Mouse (Mus musculus) neural tube, embryonic 11.5 days (tissue): ENCODE results near the gene Cirbp. TPM values are rescaled to one million over a fixed set of nuclear protein-coding genes. Genes with fewer than 3 reads are reported as not detected.

Source experiments
- ATAC-seq: fragments of 200-750 bp; cut with Nextera tagmentation; 2 replicates; pipeline ENCODE4 v1.8.0; 2017; ENCODE audit warnings: moderate number of reproducible peaks, mild to moderate bottlenecking, moderate TSS enrichment, moderate library complexity; ENCODE audit not compliant: insufficient read depth, low FRiP score, low TSS enrichment
- DNase-seq: peaks from one replicate; pipeline ENCODE4 v3.0.0-alpha.2; 2015; ENCODE audit warnings: low spot score
- H3K27ac ChIP-seq: fragments of 300-500 bp; sonication (generic); 2 replicates; pipeline ENCODE4 v1.5.1; 2014; ENCODE audit warnings: low read depth, mild to moderate bottlenecking, low read length
- H3K27me3 ChIP-seq: fragments of 300-500 bp; sonication (generic); 2 replicates; pipeline ENCODE4 v1.6.1; 2014; ENCODE audit warnings: mild to moderate bottlenecking, low read length, mixed read lengths; ENCODE audit not compliant: control insufficient read depth, insufficient read depth
- H3K36me3 ChIP-seq: fragments of 300-500 bp; sonication (generic); 2 replicates; pipeline ENCODE4 v1.6.1; 2014; ENCODE audit warnings: mild to moderate bottlenecking, low read length, moderate library complexity, mixed read lengths; ENCODE audit not compliant: control insufficient read depth, insufficient read depth
- H3K4me1 ChIP-seq: fragments of 300-500 bp; sonication (generic); 2 replicates; pipeline ENCODE4 v1.6.1; 2014; ENCODE audit warnings: low read length, mixed read lengths; ENCODE audit not compliant: control insufficient read depth, insufficient read depth
- H3K4me2 ChIP-seq: fragments of 300-500 bp; sonication (generic); 2 replicates; pipeline ENCODE4 v1.6.1; 2014; ENCODE audit warnings: low read depth, mild to moderate bottlenecking, moderate library complexity
- H3K4me3 ChIP-seq: fragments of 300-500 bp; sonication (generic); 2 replicates; pipeline ENCODE4 v1.5.1; 2014; ENCODE audit warnings: low read depth, low read length
- H3K9ac ChIP-seq: fragments of 300-500 bp; sonication (generic); 2 replicates; pipeline ENCODE4 v1.6.1; 2014; ENCODE audit warnings: mild to moderate bottlenecking, low read length
- H3K9me3 ChIP-seq: fragments of 300-500 bp; sonication (generic); 2 replicates; pipeline ENCODE4 v1.6.1; 2016; ENCODE audit warnings: low read length; ENCODE audit not compliant: control insufficient read depth
- WGBS: fragments of 180-500 bp; shearing (Covaris S2); extraction: QIAGEN DNeasy Blood & Tissue Kit; methylation state at CpG from one replicate; pipeline ENCODE4 v1.1.7; 2014; 5-methylcytosine and 5-hydroxymethylcytosine counted together
- polyA plus RNA-seq: library from polyadenylated mRNA; unstranded; fragments of >200 nt; fragmentation: Nextera tagmentation; extraction: Ambion mirVana; gene quantifications from 2 replicates; pipeline ENCODE4 v1.2.1, GENCODE M21; 2014

The Cirbp gene
- polyA plus RNA-seq, 1 experiment from 2014 or later = 85.1 TPM

DNA sequence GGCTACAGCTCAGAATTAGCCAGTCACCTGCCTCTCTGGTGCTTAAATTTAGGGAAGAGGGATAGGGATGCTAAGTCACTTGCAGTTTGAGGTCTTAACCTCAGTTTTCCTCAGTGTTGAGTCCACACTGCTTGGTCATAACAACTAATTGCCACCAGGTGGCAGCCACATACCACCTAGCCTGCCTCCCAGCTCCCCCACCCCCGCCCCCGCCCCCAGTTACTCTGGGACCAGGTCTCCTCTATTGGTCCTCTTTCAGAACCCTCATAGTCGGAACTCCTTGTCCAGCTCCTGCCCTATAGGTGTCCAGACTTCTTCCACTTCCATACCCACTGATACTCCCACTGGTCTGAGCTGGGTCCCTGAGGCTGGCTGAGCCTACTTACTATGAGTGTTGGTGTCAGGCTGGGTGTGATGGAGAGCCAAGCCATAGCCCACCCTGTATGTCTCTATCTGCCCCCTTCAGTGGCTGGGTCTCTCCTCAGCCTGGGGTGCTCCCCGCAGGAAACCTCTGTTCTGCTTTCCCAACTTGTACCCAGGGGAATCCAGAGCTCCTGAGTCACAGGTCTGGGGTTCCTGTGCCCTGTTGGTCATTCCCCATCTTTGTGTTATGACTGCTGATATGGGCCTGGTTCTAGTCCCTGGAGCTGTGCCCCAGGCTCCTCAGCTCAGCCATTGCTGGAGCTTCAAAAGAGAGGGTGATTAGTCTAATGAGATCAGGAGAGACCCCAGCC lies 9.9 kb downstream of the Cirbp start:
- WGBS = 28% methylated on average over 4 of the region's 4 CpGs

DNA sequence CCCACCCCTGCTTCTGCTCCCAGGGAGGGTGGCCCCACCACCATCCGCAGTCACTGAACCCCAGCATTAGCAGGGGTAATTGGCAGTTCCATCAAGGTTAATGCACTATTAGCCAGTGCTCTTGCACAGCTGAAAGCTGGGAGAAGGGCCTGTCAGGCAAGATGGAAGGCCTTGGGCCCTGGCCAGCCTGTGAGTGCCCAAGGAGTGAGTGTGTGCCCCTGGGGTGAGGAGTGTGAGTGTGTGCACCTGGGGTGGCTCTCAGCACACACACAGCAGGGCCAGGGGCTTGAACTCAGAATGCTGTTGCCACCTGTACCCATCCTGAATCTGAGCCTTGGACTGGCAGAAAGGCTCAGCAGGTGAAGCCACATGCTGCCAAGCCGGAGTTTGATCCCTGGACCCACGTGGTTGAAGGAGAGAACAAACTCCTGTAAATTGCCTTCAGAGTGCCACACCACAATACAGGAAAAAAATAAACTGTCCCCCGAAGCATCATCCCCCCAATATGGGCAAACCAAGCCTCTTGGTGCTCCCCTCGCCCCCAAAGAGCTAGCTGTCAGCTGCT lies 10.6 kb downstream of the Cirbp start:
- Histone ChIP-seq H3K4me2 (no peak overlapping the region), H3K9me3 (no peaks in the 10 kb centered on the region), H3K4me3 (no peak overlapping the region), H3K4me1 (peaks cover 18% of the 10 kb centered on the region), H3K36me3 (0 out of 2 replicates have a peak, but pooled peaks cover 7% of the 10 kb centered on the region), H3K27ac (no peak overlapping the region), H3K27me3 (no peaks in the 10 kb centered on the region), H3K9ac (0 out of 2 replicates have a peak overlapping the region, but pooled peaks have one; percentile 6)
- ATAC-seq (no peak), DNase-seq (no peak)
- WGBS = 83% methylated on average over 5 of the region's 5 CpGs

More for the DNA sequence above, 9.9 kb downstream of the Cirbp start:
- H3K9ac ChIP-seq = peak overlapping the region; percentile 6; the same call in 1 of the 2 replicates
- no peaks in the 10 kb centered on the region for H3K27me3 ChIP-seq
- peaks cover 10% of the 10 kb centered on the region for H3K36me3 ChIP-seq
- H3K27ac ChIP-seq = no peak overlapping the region
- no peak overlapping the region for H3K4me3 ChIP-seq
- peak; percentile 55 for DNase-seq
- no peaks in the 10 kb centered on the region for H3K9me3 ChIP-seq
- ATAC-seq = no peak
- H3K4me1 ChIP-seq = peaks cover 12% of the 10 kb centered on the region
- H3K4me2 ChIP-seq = no peak overlapping the region

DNA sequence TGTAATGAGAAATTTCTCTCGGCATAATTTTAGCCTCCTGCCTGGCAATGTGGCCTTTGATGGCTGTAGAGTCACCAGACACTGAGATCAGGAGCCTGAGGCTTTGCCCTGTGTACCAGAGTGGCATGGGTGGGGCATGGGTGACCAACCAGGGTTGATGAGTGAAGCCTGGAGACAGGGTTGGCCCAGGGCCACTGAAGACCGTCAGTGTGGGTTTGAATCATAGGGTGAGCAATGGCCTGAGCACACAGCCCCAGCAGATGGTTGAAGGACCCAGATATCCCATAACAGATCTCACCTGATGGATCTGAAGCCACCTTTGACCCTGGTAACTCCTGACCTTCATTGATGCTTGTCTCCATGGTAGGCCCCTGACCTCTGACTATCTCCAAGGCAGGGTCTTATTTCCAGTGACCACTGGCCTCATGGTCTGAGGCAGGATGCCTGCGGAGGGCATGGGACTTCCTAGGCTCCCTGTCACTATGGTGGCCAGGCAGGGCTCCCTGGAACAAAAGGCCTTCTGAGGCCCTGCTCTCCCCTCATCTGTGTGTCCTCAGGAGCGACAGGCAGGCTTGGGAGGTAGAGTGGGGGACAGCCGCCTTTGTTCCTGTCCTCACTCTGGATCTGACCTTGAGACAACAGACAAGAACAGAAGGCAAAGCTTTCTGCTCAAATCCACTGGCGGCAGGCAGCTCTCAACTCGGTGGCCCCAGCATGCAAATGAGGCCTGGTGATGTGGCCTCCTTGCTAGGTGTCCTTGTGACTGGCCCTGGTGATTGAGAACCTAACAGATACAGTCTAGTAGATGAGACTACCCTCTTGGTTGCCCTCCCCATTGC lies 11.9 kb downstream of the Cirbp start:
- Histone ChIP-seq H3K4me3 (no peak overlapping the region), H3K4me2 (no peak overlapping the region), H3K9me3 (no peaks in the 10 kb centered on the region), H3K27me3 (no peaks in the 10 kb centered on the region), H3K4me1 (peaks cover 16% of the 10 kb centered on the region), H3K36me3 (no peaks in the 10 kb centered on the region), H3K27ac (no peak overlapping the region), H3K9ac (no peak overlapping the region)
- ATAC-seq (no peak), DNase-seq (no peak)
- WGBS = 68% methylated on average over 7 of the region's 7 CpGs

DNA sequence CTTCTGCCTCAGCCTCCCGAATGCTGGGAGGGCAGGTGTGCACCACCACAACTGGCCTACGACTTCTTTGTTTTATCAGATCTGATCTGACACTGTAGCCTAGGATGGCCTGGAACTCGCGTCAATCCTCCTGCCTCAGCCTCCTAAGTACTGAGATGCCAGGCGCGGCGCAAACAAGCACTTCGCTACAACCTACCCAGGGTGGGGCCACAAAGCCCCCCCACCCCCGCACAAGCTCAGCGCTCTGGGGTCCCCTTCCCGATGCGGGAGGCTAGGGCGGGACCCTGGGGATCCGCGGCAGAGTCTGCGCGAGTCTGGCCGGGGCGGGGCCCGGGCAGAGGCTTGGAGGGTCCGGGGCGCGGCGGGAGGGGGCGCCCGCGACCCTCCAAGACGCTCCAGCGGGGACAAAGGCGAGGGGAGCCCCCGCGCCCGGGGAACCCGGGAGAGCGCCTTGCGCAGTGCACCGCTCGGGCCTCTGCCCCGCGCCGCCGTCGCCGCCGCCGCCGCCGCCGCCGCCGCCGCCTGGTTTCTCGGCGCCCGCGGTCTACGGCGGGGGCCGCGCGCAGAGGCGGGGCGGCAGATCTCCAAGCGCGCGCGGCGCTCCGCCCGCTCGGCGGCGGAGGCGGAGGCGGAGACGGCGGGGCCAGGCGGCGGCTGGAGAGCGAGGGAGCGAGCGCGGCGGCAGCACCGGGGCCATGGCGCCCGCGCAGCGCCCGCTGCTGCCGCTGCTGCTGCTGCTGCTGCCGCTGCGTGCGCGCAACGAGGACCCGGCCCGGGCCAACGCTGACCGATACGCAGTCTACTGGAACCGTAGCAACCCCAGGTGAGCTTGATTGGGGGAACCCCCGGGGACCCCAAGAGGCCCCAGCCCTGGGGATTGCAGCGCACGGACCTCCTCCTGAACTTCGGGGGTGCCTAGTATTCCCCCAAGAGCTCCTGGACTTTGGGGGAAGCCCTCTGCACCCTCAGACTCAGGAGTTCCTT lies 13.6 kb downstream of the Cirbp start, which contains the start of gene Efna2:
TSS of gene Efna2 (plus strand) at position 415 of the 984 bp plus-strand sequence.
- peak within 1 kb of the TSS; percentile 70 for H3K4me2 ChIP-seq
- H3K9me3 ChIP-seq = no peaks in the 10 kb centered on the region
- peak within 1 kb of the TSS; percentile 67 for H3K4me3 ChIP-seq
- H3K4me1 ChIP-seq = peaks cover 16% of the 10 kb centered on the region
- H3K27me3 ChIP-seq = no peaks in the 10 kb centered on the region
- peak; percentile 66 for ATAC-seq
- peak; percentile 86 for DNase-seq
- H3K27ac ChIP-seq = peak within 1 kb of the TSS; percentile 71
- 2% methylated on average over 78 of the region's 106 CpGs for WGBS
- H3K36me3 ChIP-seq = no peaks in the 10 kb centered on the region
- peak within 1 kb of the TSS; percentile 86 for H3K9ac ChIP-seq

DNA sequence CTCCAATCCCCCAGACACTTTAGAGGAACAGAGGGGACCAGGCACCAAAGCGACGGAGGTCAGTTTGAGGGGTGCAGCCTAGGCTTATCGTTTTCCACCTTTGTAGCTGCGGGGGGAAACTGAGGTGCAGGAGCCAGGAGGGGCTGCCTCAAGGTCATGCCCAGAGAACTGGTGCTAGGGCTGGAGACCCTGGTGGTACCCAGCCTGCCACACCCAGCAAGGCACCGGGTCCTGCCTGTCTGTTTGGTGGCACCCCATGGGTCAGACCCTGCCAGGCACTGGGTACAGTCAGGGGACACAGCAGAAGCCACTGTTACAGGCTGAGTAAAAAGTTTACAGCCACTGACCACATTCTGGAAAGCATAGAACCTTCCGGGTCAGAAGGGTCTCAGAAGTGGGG lies 14.5 kb downstream of the Cirbp start:
- DNase-seq = no peak
- no peak overlapping the region for H3K27ac ChIP-seq
- 49% methylated on average over 6 of the region's 6 CpGs for WGBS
- H3K27me3 ChIP-seq = no peaks in the 10 kb centered on the region
- no peak for ATAC-seq
- peak overlapping the region; percentile 67 for H3K4me3 ChIP-seq
- no peaks in the 10 kb centered on the region for H3K36me3 ChIP-seq
- H3K9me3 ChIP-seq = no peaks in the 10 kb centered on the region
- H3K4me2 ChIP-seq = peak overlapping the region; percentile 70
- H3K9ac ChIP-seq = peak overlapping the region; percentile 86
- peaks cover 16% of the 10 kb centered on the region for H3K4me1 ChIP-seq

DNA sequence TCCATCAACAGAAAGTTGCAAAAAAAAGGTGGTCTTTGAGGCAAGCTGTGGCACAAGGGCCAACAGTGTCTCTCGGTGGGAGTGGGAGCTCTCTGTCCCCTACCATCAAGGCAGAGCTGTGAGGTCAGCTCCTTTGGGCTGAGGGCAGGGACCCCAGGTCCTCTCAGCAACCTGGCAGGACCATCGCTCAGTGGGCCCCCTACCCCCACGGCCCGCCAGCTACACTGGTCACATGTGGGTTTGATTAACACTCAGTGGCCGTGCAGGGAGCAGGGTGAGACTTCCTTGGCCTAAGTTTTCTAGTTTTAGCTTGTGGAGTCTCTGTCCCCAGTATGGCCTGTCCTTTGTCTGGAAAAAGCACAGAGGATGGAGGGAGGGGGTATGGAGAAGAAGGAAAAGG lies 15.0 kb downstream of the Cirbp start:
- peak overlapping the region; percentile 70 for H3K4me2 ChIP-seq
- H3K9me3 ChIP-seq = no peaks in the 10 kb centered on the region
- H3K27ac ChIP-seq = no peak overlapping the region
- no peaks in the 10 kb centered on the region for H3K27me3 ChIP-seq
- no peak for DNase-seq
- peak overlapping the region; percentile 86 for H3K9ac ChIP-seq
- H3K36me3 ChIP-seq = no peaks in the 10 kb centered on the region
- WGBS = 56% methylated on average over 5 of the region's 5 CpGs
- no peak for ATAC-seq
- peaks cover 16% of the 10 kb centered on the region for H3K4me1 ChIP-seq
- H3K4me3 ChIP-seq = peak overlapping the region; percentile 67

DNA sequence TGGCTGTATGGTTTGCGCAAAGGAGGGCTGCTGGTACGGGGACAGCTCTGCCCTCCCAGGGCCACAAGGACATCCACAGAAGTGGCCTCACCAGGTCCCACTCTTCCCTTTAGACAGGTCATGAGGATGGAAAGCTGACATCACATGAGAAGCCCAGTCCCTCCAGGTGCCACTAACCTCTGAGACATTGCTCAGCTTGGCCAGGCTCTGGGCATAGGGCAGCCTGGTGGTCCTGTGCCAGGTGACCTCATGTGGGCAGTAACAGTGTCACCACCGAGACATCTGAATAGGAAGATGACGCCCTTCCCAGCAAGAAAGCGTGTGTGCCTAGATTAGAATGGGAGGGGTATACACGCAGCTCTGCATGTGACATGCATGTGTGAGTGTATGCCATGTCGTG lies 16.8 kb downstream of the Cirbp start:
- no peak for ATAC-seq
- peaks cover 16% of the 10 kb centered on the region for H3K4me1 ChIP-seq
- H3K27me3 ChIP-seq = peaks cover 3% of the 10 kb centered on the region; the same call in 1 of the 2 replicates
- no peaks in the 10 kb centered on the region for H3K36me3 ChIP-seq
- no peak for DNase-seq
- H3K4me3 ChIP-seq = no peak overlapping the region
- no peak overlapping the region for H3K9ac ChIP-seq
- WGBS = 95% methylated on average over 7 of the region's 7 CpGs
- H3K9me3 ChIP-seq = no peaks in the 10 kb centered on the region
- no peak overlapping the region for H3K4me2 ChIP-seq
- no peak overlapping the region for H3K27ac ChIP-seq

DNA sequence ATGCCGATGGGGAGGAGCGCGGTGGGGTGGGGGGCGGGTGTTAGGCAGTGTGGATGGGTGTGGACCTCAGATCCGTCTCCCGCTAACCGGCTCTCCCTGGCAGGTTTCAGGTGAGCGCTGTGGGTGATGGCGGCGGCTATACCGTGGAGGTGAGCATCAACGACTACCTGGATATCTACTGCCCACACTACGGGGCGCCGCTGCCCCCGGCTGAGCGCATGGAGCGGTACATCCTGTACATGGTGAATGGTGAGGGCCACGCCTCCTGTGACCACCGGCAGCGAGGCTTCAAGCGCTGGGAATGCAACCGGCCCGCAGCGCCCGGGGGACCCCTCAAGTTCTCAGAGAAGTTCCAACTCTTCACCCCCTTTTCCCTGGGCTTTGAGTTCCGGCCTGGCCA lies 20.9 kb downstream of the Cirbp start:
- Histone ChIP-seq H3K9me3 (no peaks in the 10 kb centered on the region), H3K27ac (no peak overlapping the region), H3K27me3 (peaks cover 21% of the 10 kb centered on the region), H3K36me3 (peaks cover 2% of the 10 kb centered on the region; the same call in 1 of the 2 replicates), H3K4me1 (peaks cover 9% of the 10 kb centered on the region; the same call in 1 of the 2 replicates), H3K4me3 (no peak overlapping the region), H3K9ac (no peak overlapping the region), H3K4me2 (no peak overlapping the region)
- ATAC-seq (no peak), DNase-seq (no peak)
- WGBS = 26% methylated on average over 27 of the region's 27 CpGs
